Mouse (Mus musculus) retina, embryonic 14.5 days (tissue): ENCODE data around the gene Ifngr2.

Experiments used
- DNase-seq: peaks from one replicate; pipeline ENCODE4 v3.0.0-alpha.2; 2015; ENCODE audit warnings: low spot score

Gene Ifngr2

GRCm38 (mm10) chr16:91536372-91536771, 10.5 kb upstream of the Ifngr2 start:
- no peak for DNase-seq

- no peak for DNase-seq
Measured at GRCm38 (mm10) chr16:91537065-91537464, 9.8 kb upstream of the Ifngr2 start.

DNA sequence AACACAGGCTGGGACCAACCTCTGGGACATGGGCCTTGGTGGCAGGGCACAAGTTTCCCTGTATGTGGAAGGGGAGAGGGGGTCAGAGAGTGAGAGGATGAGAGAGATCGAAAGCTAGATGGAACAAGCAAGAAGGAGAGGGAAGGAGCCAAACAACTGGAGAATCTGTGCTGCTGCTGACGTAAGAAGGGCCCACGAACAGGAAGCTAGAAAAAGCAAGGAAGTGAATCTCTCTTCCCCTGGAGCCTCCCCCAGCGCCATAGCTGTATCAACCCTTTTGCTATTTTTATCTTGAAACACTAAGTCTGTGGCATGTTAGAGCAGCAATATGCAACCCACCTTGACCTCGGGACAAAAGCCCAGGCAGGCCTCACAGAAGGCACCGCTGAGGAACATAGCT, 8.8 kb upstream of the Ifngr2 start:
- no peak for DNase-seq

DNA sequence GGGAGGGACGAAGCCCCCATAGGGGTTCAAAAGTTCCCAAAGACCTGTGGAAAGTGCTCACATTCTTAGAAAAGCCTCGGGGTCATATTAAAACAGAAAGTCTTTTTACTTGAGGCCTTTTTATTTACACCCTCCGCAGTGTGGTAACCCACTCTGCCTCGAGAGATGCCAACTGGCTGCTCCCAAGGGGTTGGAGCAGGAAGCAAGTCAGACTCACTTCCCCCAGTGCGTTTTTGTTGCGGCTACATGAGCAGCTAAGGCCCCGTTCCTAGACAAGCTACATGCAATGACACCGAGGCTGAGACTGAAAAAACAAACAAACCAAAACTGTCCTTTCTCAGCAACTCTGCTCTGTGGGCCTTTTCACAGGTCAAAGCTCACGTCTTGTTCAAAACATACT, 8.4 kb upstream of the Ifngr2 start:
- DNase-seq: no peak

GRCm38 (mm10) chr16:91541573-91542081, 5.2 kb upstream of the Ifngr2 start:
- peak; percentile 54 for DNase-seq

- DNase-seq: no peak
Measured at GRCm38 (mm10) chr16:91543619-91544018, 3.3 kb upstream of the Ifngr2 start.

- no peak for DNase-seq
Measured at GRCm38 (mm10) chr16:91545597-91546281, 1.1 kb upstream of the Ifngr2 start.

DNA sequence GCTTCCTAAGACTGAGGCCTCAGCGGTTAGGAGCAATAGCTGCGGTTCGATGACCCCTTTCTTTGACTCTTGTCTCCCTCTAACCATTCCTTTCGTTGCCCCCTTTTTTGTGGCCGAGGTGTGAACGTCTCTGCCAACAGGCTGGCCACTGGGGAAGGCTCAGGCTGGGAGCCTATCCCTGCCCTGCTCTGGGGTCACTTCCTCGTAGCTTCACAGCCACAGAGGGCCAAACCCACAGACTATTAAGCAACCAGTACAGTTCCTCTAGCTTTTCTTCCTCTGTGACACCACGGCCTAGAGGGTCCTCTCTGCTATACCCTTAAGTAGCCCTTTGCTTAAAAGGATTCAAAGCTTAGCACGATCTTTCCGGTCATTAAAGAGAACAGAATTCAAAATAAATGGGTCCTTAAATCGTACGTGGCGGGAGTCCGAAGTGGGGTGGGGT, 459 bp upstream of the Ifngr2 start:
- DNase-seq: peak; percentile 31

GRCm38 (mm10) chr16:91547974-91548373, 1.1 kb downstream of the Ifngr2 start:
- no peak for DNase-seq

- DNase-seq: no peak
Measured at GRCm38 (mm10) chr16:91548586-91548985, 1.7 kb downstream of the Ifngr2 start.

DNA sequence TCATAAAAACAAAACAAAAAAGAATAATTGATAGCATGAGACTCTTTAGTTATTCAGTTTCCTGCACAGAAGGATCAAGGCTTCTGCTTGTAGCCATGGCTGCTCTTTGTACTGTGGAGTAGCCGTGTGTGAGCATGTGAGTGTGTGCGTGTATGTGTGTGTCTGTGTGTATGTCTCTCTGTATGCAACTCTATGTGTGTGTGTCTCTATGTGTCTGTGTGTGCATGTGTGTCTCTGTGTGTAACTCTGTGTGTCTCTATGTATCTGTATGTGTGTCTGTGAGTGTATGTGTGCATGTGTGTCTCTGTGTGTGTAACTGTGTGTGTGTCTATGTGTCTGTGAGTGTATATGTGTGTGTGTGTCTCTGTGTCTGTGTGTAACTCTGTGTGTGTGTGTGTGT, 2.1 kb downstream of the Ifngr2 start:
- DNase-seq: no peak

- no peak for DNase-seq
Measured at GRCm38 (mm10) chr16:91549616-91550015, 2.7 kb downstream of the Ifngr2 start.

GRCm38 (mm10) chr16:91551081-91551524, 4.2 kb downstream of the Ifngr2 start:
- no peak for DNase-seq

DNA sequence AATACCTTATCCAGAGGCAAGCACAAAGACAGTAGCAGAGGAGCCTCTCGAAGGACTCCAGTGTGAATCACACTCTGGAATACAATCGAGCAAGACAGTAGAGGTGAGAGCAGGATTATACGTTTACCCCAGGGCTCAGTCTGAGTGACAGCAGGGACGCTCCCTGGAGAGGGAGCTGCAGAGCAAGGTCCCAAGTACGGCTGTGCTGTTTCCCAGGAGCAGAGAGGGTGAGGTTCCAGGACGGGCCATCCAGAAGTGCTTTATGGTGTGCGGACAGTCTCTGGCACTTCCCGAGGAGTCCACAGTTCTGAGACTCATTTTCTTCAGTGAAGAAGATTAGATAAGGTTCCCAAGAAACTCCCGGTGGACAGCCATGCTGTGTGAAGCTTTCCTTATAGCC, 5.2 kb downstream of the Ifngr2 start:
- DNase-seq: no peak

DNA sequence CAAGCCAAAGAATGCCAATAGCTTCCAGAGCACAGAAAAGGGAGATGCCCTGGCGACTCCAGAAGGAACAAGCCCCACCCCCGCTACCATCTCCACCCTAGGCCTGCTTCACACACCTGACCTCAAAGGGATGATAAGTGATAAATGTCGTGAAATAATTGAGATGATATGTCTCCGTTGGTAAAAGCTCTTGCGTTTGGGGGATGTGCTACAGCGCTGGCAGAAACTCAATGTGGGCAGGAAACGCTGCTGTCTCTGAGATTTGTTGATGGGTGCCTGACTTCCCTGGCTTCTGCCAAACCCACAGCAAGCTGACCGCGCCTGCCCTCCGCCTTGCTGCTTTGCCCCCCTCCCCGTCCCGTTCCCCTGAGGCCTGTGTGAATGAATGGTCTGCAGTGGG, 6.8 kb downstream of the Ifngr2 start:
- no peak for DNase-seq

GRCm38 (mm10) chr16:91555017-91555605, 8.2 kb downstream of the Ifngr2 start:
- DNase-seq: no peak

- DNase-seq: no peak
Measured at GRCm38 (mm10) chr16:91556659-91557058, 9.8 kb downstream of the Ifngr2 start.

GRCm38 (mm10) chr16:91557214-91557613, 10.3 kb downstream of the Ifngr2 start:
- DNase-seq: no peak

DNA sequence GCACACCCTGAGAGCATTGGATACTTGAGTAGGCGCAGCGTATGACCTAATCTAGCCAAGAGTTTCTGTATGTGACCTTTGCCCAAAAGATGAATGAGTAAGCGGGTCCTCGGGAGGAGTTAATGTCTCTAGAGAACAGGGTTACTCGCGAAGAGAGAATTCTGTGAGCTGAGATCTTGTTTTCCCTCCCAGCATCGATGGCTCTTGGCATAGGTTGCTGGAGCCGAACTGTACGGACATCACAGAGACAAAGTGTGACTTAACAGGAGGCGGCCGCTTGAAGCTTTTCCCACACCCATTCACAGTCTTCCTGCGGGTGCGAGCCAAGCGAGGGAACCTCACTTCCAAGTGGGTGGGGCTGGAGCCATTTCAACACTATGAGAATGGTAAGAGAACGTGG, 10.8 kb downstream of the Ifngr2 start:
- no peak for DNase-seq

- DNase-seq: peak; percentile 68
Measured at GRCm38 (mm10) chr16:91561099-91561498, 14.2 kb downstream of the Ifngr2 start.

DNA sequence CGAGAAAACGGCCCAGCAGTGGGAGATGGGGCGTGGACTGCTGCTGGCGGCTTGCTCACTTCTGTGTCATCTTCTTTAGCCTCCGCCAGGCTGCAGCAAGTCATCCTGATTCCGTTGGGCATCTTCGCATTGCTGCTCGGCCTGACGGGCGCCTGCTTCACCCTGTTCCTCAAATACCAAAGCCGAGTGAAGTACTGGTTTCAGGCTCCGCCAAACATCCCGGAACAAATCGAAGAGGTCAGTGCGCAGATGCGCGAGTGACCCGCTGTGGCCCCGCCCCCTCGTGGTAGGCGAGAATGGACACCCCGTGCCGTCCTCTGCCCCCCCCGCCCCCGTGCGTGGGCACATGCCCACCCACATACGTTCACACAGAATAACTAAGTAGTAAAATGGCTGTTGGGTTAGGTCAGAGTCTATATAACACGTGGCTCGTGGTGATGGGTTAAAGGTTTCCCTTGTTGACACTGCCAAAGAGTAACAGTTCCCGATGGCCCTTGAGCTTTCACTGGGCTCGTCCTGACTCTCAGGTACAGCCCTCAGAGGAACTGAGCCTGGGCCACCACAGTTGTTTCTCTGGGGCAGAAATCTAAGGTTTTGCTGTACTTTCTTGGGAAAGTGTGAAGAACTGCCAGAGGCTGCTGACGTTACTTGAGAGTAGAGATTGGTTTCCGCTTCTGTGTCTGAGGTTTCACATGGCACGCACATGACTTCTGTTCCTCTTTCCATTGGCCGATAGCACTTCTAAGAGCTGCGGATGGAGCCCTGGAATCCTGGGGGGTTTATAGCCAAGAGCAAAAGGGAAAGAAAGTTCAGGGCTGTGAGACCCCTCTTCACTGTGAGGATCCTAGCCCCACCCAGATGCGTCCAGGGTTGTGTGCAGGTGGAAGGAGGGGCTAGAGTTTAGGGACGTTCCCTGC, 14.9 kb downstream of the Ifngr2 start:
- DNase-seq: no peak

DNA sequence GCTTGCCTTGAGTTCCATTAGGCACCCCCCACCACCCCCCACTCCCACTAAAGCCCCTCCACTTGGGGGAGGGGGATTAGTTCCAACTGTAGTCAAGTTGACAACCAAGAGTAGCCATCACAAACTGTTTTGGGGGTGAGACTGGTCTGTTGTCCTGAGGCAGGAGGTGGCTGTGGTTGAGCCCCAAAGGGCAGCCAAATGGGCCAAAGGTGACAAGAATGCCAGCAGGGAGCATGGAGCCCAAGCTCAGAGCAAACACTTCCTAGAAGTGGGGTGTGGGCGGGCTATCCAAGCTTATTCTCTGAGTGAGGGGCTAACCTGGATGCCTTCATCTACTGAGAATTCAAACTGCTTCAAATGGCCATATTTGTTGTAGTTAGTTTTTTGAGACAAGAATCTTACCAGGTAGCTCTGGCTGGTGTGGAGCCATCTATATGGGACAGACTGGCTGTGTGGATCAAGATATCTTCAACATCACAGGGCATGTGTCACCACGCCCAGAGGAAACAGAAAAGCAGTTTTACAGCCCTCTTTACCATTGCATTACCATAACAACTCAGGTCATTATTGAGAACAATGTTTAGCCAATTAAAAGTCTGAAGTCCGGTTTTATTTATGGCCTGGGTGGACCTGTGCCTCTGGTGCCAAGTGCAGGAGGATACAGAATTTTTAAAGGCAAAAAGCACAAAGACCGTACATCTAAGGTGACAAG, 17.9 kb downstream of the Ifngr2 start:
- DNase-seq: no peak
